Mouse (Mus musculus): ENCODE measurements around the gene 9430015G10Rik. TPM values are rescaled to one million over a fixed set of nuclear protein-coding genes. Genes with fewer than 3 reads are reported as not detected.
A peak's percentile ranks its signal among the peaks of the same experiment; 100 is the strongest.

The 9430015G10Rik gene
- 28.0 and 31.3 TPM in 2 replicates for polyA plus RNA-seq (2015; fragmentation: Nextera tagmentation; extraction: Ambion mirVana)

DNA sequence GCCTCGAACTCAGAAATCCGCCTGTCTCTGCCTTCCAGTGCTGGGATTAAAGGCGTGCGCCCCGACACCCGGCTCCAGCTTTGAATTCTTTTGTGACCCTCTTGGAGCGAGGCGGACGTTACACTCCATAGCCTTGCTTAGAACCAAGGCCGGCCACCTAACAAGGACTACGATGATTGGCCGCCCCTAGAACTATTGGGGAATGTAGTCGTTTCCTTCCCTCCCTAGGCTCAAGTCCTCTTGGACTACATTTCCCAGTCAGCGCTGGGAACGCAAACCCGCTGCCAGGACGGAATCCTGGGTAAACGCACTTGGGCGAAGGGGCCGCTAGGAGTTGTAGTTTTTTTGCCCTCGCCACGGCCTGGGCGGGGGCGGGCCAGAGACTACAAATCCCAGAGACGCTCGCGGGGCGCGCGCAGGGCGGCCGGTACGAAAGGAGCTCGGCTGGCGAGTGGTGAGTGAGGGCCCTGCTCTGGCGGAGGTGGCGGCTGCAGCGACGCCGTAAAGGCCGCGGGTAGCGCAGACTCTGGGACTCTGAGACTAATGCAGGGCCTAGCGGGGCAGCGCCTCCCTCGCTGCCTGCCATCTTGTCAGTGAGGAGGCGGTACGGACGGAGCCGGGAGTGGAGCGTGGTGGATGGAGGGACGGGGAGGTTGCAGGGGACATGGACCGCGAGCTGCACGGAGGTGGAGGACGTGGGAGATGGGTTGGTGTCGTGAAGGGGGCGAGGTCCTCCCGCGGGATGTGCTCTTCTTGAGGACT is at the start of gene 9430015G10Rik:
TSS of gene 9430015G10Rik (plus strand) at position 413 of the 762 bp plus-strand sequence.
- Histone ChIP-seq H3K27me3 (replicated peaks; ENCODE audit: control insufficient read depth, insufficient read depth, low read length) (no peaks in the 10 kb centered on the region), H3K4me1 (ENCODE audit: control insufficient read depth, insufficient read depth, low read depth, low read length) (peaks cover 6% of the 10 kb centered on the region), H3K4me3 (ENCODE audit: low read length) (peak within 1 kb of the TSS; percentile 79), H3K27ac (ENCODE audit: low read depth, low read length) (peak within 1 kb of the TSS; percentile 89), H3K4me2 (ENCODE audit: low read length) (peak within 1 kb of the TSS; percentile 90), H3K36me3 (ENCODE audit: control insufficient read depth, insufficient read depth, low read length) (no peaks in the 10 kb centered on the region), H3K9ac (ENCODE audit: low read depth, low read length) (peak within 1 kb of the TSS; percentile 84), H3K9me3 (ENCODE audit: control insufficient read depth, low read length) (no peaks in the 10 kb centered on the region)
- ATAC-seq = peak; percentile 99
- WGBS = under 1% methylated on average over 60 of the region's 60 CpGs

DNA sequence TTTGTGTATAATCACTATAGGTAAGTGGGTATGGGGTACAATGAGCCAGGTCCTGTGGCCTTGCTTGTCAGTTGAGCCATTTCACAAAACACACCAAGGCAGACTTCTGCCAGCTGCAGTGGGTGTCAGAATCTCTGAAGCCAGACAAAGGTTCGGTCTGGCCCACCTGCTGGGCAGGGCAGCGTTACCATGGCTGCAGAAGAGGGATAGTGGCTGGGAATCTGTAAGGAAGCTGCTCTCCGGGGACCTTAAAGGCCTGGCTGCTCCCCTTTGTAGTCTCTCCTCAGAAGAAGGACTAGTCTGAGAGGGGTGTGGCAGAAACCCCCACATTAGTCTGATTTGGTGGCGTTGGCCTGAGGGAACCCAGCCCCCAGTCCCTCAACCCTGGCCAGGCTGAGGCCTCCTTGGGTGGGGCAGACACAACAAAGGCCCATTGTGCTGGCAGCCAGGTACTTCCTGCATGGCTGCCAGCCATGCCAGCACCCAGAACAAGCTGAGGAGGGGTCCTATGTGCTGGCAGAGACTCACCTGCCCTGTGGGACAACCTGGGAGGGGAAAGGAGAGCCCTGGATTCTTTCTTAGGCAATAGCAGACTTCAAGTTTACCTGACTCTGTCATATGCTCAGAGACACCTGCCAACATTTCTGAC is 45.8 kb upstream of the 9430015G10Rik start:
- H3K36me3 ChIP-seq (ENCODE audit: control insufficient read depth, insufficient read depth, low read length) = no peaks in the 10 kb centered on the region
- H3K4me1 ChIP-seq (ENCODE audit: control insufficient read depth, insufficient read depth, low read depth, low read length) = no peaks in the 10 kb centered on the region
- no peaks in the 10 kb centered on the region for H3K9me3 ChIP-seq (ENCODE audit: control insufficient read depth, low read length)
- H3K4me3 ChIP-seq (ENCODE audit: low read length) = no peak overlapping the region
- H3K27me3 ChIP-seq (replicated peaks; ENCODE audit: control insufficient read depth, insufficient read depth, low read length) = no peaks in the 10 kb centered on the region
- H3K27ac ChIP-seq (ENCODE audit: low read depth, low read length) = no peak overlapping the region
- WGBS = 0% methylated on average over 4 of the region's 4 CpGs
- no peak for ATAC-seq
- no peak overlapping the region for H3K9ac ChIP-seq (ENCODE audit: low read depth, low read length)
- H3K4me2 ChIP-seq (ENCODE audit: low read length) = no peak overlapping the region

DNA sequence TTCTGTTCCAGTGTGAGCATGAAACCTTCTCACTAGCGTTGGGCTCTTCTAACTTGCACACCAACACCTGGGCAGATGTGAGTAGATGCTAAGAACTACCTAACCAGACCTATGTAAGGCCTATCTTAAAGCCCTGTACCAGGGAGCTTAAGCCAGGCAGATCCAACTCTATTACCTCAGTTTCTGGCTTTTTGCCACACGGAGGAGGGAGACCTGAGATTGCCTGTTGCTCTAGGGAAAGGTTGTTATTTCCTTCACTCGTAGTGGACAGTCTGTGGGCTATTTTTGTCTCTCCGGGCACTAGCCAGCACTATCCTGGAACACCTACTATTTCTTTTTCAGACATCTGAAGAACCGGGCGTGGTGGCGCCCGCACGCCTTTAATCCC is 45.3 kb upstream of the 9430015G10Rik start:
- no peak overlapping the region for H3K27ac ChIP-seq (ENCODE audit: low read depth, low read length)
- WGBS = 88% methylated on average over 9 of the region's 9 CpGs
- no peaks in the 10 kb centered on the region for H3K36me3 ChIP-seq (ENCODE audit: control insufficient read depth, insufficient read depth, low read length)
- ATAC-seq = no peak
- H3K4me2 ChIP-seq (ENCODE audit: low read length) = no peak overlapping the region
- H3K4me3 ChIP-seq (ENCODE audit: low read length) = no peak overlapping the region
- H3K4me1 ChIP-seq (ENCODE audit: control insufficient read depth, insufficient read depth, low read depth, low read length) = no peaks in the 10 kb centered on the region
- no peaks in the 10 kb centered on the region for H3K9me3 ChIP-seq (ENCODE audit: control insufficient read depth, low read length)
- no peaks in the 10 kb centered on the region for H3K27me3 ChIP-seq (replicated peaks; ENCODE audit: control insufficient read depth, insufficient read depth, low read length)
- no peak overlapping the region for H3K9ac ChIP-seq (ENCODE audit: low read depth, low read length)

DNA sequence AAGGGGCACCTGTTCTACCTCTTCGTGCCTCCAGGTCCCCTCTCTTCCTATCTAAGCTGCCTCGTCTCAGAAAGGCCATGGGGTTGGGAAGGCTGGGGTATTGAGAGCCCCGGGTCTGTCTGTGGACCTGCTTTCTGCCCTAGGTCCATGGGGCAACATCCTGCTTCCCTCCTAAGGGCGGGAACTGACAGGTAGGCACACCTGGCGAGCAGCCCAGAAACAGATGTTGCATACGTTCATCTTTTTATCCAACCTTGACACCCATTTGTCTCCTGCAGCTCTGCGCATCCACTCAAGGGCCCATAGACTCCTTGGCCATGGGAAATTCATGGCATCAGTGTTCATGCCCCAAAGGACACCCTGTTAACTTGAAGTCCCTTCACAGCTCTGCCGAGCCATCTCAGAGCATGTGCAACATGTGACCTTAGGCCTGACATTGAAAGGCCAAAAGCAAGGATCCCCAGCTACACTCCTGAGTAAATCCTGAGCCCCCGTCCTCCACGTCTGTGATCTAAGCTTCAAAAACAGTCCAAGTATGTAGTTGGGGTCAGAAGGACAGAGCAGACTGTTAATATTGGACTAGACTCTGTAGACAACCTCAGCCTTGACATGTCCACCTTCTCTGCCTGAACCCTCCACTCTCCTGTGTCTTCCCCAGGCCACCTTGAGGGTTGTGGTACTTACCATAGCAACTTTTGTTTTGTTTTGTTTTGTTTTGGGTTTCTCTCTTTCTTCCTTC is 44.5 kb upstream of the 9430015G10Rik start:
- Histone ChIP-seq H3K4me3 (ENCODE audit: low read length) (no peak overlapping the region), H3K27ac (ENCODE audit: low read depth, low read length) (no peak overlapping the region), H3K4me2 (ENCODE audit: low read length) (no peak overlapping the region), H3K9ac (ENCODE audit: low read depth, low read length) (no peak overlapping the region), H3K27me3 (replicated peaks; ENCODE audit: control insufficient read depth, insufficient read depth, low read length) (no peaks in the 10 kb centered on the region), H3K9me3 (ENCODE audit: control insufficient read depth, low read length) (no peaks in the 10 kb centered on the region), H3K36me3 (ENCODE audit: control insufficient read depth, insufficient read depth, low read length) (no peaks in the 10 kb centered on the region), H3K4me1 (ENCODE audit: control insufficient read depth, insufficient read depth, low read depth, low read length) (no peaks in the 10 kb centered on the region; the same call in 1 of the 2 replicates)
- whole genome bisulfite sequencing = 93% methylated on average over 10 of the region's 10 CpGs
- ATAC-seq = no peak

DNA sequence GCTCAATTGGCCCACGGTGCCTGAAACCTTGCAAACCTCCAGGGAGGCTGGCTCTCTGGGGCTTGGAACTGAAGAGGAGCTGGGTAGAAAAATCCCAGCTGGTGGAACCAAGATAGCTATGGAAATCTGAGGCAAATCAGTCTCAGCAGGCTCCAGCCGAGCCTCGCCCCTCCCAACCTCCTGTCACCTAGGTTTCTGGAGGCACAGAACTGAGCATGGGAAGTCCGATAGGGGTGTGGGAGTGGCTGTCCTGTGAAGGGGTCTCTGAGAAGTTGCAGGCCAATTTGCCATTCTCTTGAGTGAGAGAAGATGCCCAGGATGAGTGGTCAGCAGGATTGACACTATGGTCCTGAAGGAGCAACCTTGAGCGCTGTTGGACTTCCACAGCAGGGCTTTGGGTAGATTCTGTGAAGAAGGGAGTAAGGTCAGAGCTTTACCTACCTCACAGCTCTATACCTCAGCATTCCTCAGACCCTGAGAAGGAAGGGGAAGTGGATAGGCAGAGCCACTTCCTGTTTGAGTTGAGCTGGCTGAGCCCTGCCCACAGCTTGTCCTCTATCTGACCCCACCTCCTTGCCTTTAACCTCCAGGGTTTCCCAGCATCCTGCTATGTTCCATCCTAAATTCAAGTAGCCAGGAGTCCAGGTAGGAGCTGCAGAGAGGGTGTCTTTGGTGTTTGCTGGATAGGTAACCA is 42.4 kb upstream of the 9430015G10Rik start:
- no peak overlapping the region for H3K27ac ChIP-seq (ENCODE audit: low read depth, low read length)
- no peaks in the 10 kb centered on the region for H3K27me3 ChIP-seq (replicated peaks; ENCODE audit: control insufficient read depth, insufficient read depth, low read length)
- 68% methylated on average over 5 of the region's 5 CpGs for WGBS
- H3K4me3 ChIP-seq (ENCODE audit: low read length) = no peak overlapping the region
- no peak overlapping the region for H3K4me2 ChIP-seq (ENCODE audit: low read length)
- H3K9me3 ChIP-seq (ENCODE audit: control insufficient read depth, low read length) = no peaks in the 10 kb centered on the region
- H3K9ac ChIP-seq (ENCODE audit: low read depth, low read length) = no peak overlapping the region
- ATAC-seq = no peak
- H3K36me3 ChIP-seq (ENCODE audit: control insufficient read depth, insufficient read depth, low read length) = no peaks in the 10 kb centered on the region
- no peaks in the 10 kb centered on the region; the same call in 1 of the 2 replicates for H3K4me1 ChIP-seq (ENCODE audit: control insufficient read depth, insufficient read depth, low read depth, low read length)

DNA sequence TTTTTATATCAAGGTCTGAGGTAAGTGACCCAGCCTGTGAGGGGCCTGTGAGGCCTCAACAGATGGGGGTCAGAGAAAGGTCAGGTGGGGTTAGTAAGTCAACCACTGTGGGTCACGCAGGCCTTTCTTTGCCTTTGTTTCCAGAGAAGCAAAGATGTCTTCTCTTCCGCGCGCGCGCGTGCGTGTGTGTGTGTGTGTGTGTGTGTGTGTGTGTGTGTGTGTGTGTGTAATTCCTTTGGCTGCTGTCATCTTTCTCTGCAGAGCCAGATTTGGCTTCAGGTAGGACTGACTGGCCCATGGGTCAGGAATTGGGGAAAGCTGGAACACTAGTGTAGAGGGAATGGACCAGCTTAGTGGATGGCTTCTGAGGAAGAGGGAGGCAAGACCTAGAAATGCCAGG is 40.1 kb upstream of the 9430015G10Rik start:
- H3K4me2 ChIP-seq (ENCODE audit: low read length) = no peak overlapping the region
- H3K9me3 ChIP-seq (ENCODE audit: control insufficient read depth, low read length) = no peaks in the 10 kb centered on the region
- no peaks in the 10 kb centered on the region for H3K36me3 ChIP-seq (ENCODE audit: control insufficient read depth, insufficient read depth, low read length)
- H3K27me3 ChIP-seq (replicated peaks; ENCODE audit: control insufficient read depth, insufficient read depth, low read length) = no peaks in the 10 kb centered on the region
- no peaks in the 10 kb centered on the region; the same call in 1 of the 2 replicates for H3K4me1 ChIP-seq (ENCODE audit: control insufficient read depth, insufficient read depth, low read depth, low read length)
- WGBS = 78% methylated on average over 8 of the region's 8 CpGs
- no peak overlapping the region for H3K27ac ChIP-seq (ENCODE audit: low read depth, low read length)
- no peak for ATAC-seq
- H3K4me3 ChIP-seq (ENCODE audit: low read length) = no peak overlapping the region
- H3K9ac ChIP-seq (ENCODE audit: low read depth, low read length) = no peak overlapping the region

DNA sequence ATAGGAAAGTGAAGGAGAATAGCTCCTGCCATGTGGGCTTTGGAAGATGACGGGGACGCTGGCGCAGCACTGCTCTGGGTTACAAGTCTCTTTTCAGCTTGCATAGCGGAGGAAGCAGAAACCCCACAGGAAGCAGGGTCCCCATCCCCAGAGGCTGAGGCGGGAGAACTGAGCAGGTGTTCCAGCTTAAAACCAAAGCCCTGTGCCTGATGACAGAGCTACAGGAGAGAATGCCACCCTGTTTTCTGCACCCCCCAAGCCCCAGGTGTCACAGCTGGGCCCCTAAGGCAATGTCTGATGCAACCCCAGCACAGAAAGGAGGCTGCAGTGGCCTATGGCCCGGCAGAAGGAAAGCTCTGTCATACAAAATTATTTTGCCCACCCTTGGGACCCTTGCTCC is 39.5 kb upstream of the 9430015G10Rik start:
- H3K27ac ChIP-seq (ENCODE audit: low read depth, low read length) = no peak overlapping the region
- H3K36me3 ChIP-seq (ENCODE audit: control insufficient read depth, insufficient read depth, low read length) = no peaks in the 10 kb centered on the region
- H3K4me2 ChIP-seq (ENCODE audit: low read length) = no peak overlapping the region
- WGBS = 40% methylated on average over 6 of the region's 6 CpGs
- no peaks in the 10 kb centered on the region for H3K27me3 ChIP-seq (replicated peaks; ENCODE audit: control insufficient read depth, insufficient read depth, low read length)
- no peak overlapping the region for H3K4me3 ChIP-seq (ENCODE audit: low read length)
- H3K9ac ChIP-seq (ENCODE audit: low read depth, low read length) = no peak overlapping the region
- no peaks in the 10 kb centered on the region; the same call in 1 of the 2 replicates for H3K4me1 ChIP-seq (ENCODE audit: control insufficient read depth, insufficient read depth, low read depth, low read length)
- ATAC-seq = no peak
- H3K9me3 ChIP-seq (ENCODE audit: control insufficient read depth, low read length) = no peaks in the 10 kb centered on the region

DNA sequence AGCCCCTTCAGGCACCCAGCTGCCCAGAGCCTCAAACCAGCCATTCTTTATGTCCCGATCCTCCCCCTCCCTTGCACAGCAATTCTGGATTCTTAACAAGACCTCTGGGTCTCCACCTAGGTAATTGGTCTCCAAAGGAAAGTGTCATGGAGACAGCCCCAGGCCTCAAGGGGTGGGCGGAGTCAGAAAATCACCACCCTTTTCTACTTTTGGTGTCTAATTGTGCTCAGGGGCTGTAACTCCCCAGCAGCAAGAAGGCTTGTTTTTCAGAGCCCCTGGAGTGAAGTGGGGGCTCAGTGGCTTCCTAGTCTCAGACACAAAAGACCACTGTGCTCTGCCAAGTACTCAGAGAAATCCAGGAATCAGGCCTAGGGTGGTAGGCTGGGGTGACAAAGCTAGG is 39.1 kb upstream of the 9430015G10Rik start:
- Histone ChIP-seq H3K27ac (ENCODE audit: low read depth, low read length) (no peak overlapping the region), H3K4me3 (ENCODE audit: low read length) (no peak overlapping the region), H3K4me1 (ENCODE audit: control insufficient read depth, insufficient read depth, low read depth, low read length) (no peaks in the 10 kb centered on the region; the same call in 1 of the 2 replicates), H3K4me2 (ENCODE audit: low read length) (no peak overlapping the region), H3K9ac (ENCODE audit: low read depth, low read length) (no peak overlapping the region), H3K27me3 (replicated peaks; ENCODE audit: control insufficient read depth, insufficient read depth, low read length) (no peaks in the 10 kb centered on the region; the same call in 1 of the 2 replicates), H3K9me3 (ENCODE audit: control insufficient read depth, low read length) (no peaks in the 10 kb centered on the region), H3K36me3 (ENCODE audit: control insufficient read depth, insufficient read depth, low read length) (no peaks in the 10 kb centered on the region)
- no peak for ATAC-seq
- whole genome bisulfite sequencing = 48% methylated on average over 2 of the region's 2 CpGs
